Comparison of ENCODE assay signal across 8 mouse cellular contexts in the genomic region with DNA sequence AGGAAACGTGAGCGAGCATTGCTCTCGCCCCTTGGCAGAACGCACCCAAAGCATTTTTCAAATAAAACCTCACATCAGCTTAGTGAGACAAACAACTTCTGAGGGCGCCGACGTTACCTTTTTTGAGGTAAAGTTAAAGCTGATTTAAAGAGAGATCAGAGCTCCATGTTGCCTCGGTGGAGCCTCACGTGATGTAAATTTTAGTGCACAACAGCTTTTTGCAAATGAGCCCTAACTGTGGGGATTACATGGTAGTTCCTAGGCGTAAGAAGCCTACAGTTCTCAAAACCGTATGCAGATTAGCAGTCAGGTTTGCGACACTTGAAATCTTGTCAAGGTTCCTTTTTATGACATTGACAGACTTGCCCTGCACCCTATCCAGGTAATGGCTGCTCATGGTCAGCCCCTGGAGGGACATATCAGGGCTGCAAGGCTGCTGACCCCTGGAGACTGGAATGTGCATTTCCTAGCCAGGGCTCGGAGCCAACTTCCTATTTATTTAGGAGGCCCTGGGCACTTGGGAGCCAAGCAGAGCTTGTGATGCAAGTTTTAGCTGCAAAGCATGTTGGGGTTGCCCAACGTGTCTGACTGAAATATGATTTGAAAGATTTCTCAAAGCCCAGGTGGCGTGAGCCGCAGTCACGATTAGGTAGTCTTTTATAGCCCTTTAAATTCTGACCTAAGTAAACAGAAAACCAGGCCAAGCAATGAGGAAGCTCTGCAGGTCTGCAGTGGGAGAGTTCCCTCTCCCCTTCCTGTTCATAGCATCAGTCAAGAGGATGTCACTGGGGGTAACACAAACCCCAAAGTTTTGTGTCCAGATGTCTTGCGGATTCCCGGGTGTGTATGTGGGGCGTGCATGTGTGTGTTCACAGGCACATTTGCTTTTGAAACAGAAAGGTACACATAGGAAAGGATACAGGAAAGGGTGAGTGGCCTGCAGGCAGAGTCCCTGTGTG.
A peak's percentile ranks its signal among the peaks of the same experiment; 100 is the strongest.
DNase-seq lines count a peak whose midpoint lies in the region; ATAC-seq and TF ChIP-seq lines count a peak whose summit lies in the region.

No protein-coding gene starts in this region.

- no peaks in the 10 kb centered on the region for H3K36me3 ChIP-seq in liver, embryonic 12.5 days
- H3K36me3 ChIP-seq in heart, postnatal 0 days (replicated peaks; ENCODE audit: control insufficient read depth, insufficient read depth, low read length) = no peaks in the 10 kb centered on the region
- H3K36me3 ChIP-seq in limb, embryonic 13.5 days = no peaks in the 10 kb centered on the region

- 55% methylated on average over 20 of the region's 20 CpGs for WGBS in liver, embryonic 12.5 days (ENCODE audit: insufficient replicate concordance)
- 56% methylated on average over 20 of the region's 20 CpGs for WGBS in heart, postnatal 0 days
- 54% methylated on average over 20 of the region's 20 CpGs for WGBS in limb, embryonic 13.5 days

- TF ChIP-seq EP300 in heart, postnatal 0 days (IDR thresholded peaks at IDR 0.05; ENCODE audit: low read depth) = 0 out of 2 replicates have a peak, but pooled peaks have one; percentile 62

- no peaks in the 10 kb centered on the region for H3K9me3 ChIP-seq in liver, embryonic 12.5 days (replicated peaks)
- H3K9me3 ChIP-seq in heart, postnatal 0 days (replicated peaks; ENCODE audit: control insufficient read depth, low read length) = no peaks in the 10 kb centered on the region
- H3K9me3 ChIP-seq in limb, embryonic 13.5 days = no peaks in the 10 kb centered on the region

- 0 out of 2 replicates have a peak, but pooled peaks cover 4% of the 10 kb centered on the region for H3K4me1 ChIP-seq in liver, embryonic 12.5 days
- H3K4me1 ChIP-seq in heart, postnatal 0 days (ENCODE audit: control insufficient read depth, insufficient read depth) = peaks cover 4% of the 10 kb centered on the region; the same call in 1 of the 2 replicates
- peaks cover 15% of the 10 kb centered on the region for H3K4me1 ChIP-seq in limb, embryonic 13.5 days

- no peak for ATAC-seq in liver, embryonic 12.5 days
- peak; percentile 91 for ATAC-seq in heart, postnatal 0 days (ENCODE audit: insufficient read depth, low read depth)
- ATAC-seq in limb, embryonic 13.5 days (ENCODE audit: low FRiP score, low read depth) = peak; percentile 64; the same call in 1 of the 2 replicates

- no peak overlapping the region for H3K4me2 ChIP-seq in liver, embryonic 12.5 days
- peak overlapping the region; percentile 21; the same call in 1 of the 2 replicates for H3K4me2 ChIP-seq in heart, postnatal 0 days (ENCODE audit: low read depth, low read length)
- H3K4me2 ChIP-seq in limb, embryonic 13.5 days (replicated peaks) = 0 out of 2 replicates have a peak overlapping the region, but pooled peaks have one; percentile 11

- intact Hi-C loops in left cerebral cortex, postnatal 14 days (cut with DNase I) = no loop called here

- TF ChIP-seq CTCF in heart, postnatal 0 days (IDR thresholded peaks at IDR 0.05; ENCODE audit: low read depth) = peak; percentile 78

- DNase-seq in liver = peak; percentile 52
- DNase-seq in embryo, embryonic 11 days = peak; percentile 74
- peak; percentile 83 for DNase-seq in heart, postnatal 0 days (ENCODE audit: low spot score)
- DNase-seq in naive thymus-derived CD4-positive, alpha-beta T cell, adult 2 months (ENCODE audit: low read depth) = peak; percentile 78
- no peak for DNase-seq in frontal cortex, postnatal 14 days (ENCODE audit: low spot score in 2 of 2)
- no peak for DNase-seq in left cerebral cortex, postnatal 14 days (ENCODE audit: low spot score in 2 of 2)

- H3K27ac ChIP-seq in liver, embryonic 12.5 days = no peak overlapping the region
- peak overlapping the region; percentile 44 for H3K27ac ChIP-seq in heart, postnatal 0 days (ENCODE audit: low read depth)
- H3K27ac ChIP-seq in limb, embryonic 13.5 days = peak overlapping the region; percentile 39; the same call in 1 of the 2 replicates

- no peak overlapping the region for H3K9ac ChIP-seq in liver, embryonic 12.5 days
- no peak overlapping the region for H3K9ac ChIP-seq in heart, postnatal 0 days (replicated peaks; ENCODE audit: low read depth, low read length)
- H3K9ac ChIP-seq in limb, embryonic 13.5 days = no peak overlapping the region

- no peak overlapping the region for H3K4me3 ChIP-seq in liver, embryonic 12.5 days
- no peak overlapping the region for H3K4me3 ChIP-seq in heart, postnatal 0 days (ENCODE audit: low read depth, low read length)
- H3K4me3 ChIP-seq in limb, embryonic 13.5 days = no peak overlapping the region

- no peaks in the 10 kb centered on the region for H3K27me3 ChIP-seq in liver, embryonic 12.5 days (replicated peaks)
- H3K27me3 ChIP-seq in heart, postnatal 0 days (ENCODE audit: control insufficient read depth, insufficient read depth, low read length) = no peaks in the 10 kb centered on the region
- H3K27me3 ChIP-seq in limb, embryonic 13.5 days = no peaks in the 10 kb centered on the region

Comparison
In these comparisons a context has a peak if more than half of its experiments do, and no peak if none do; other contexts are left out.
1. DNase-seq: peak in liver (single experiment), embryo, embryonic 11 days (single experiment), heart, postnatal 0 days (single experiment) and naive thymus-derived CD4-positive, alpha-beta T cell, adult 2 months (single experiment); none in frontal cortex, postnatal 14 days (0 of 2) and left cerebral cortex, postnatal 14 days (0 of 2).